Mouse (Mus musculus): Measurements from ENCODE around the gene Atp8b2. TPM values are rescaled to one million over a fixed set of nuclear protein-coding genes. Genes with fewer than 3 reads are reported as not detected.

Atp8b2 gene
- polyA plus RNA-seq, 1 experiment from 2014 or later: 6.2 TPM

- WGBS: 62% methylated on average over 5 of the region's 5 CpGs
- H3K9me3 ChIP-seq (ENCODE audit: control insufficient read depth, low read length): no peaks in the 10 kb centered on the region
- H3K36me3 ChIP-seq (ENCODE audit: control insufficient read depth, insufficient read depth, low read length): no peaks in the 10 kb centered on the region
- ATAC-seq: no peak
- H3K4me2 ChIP-seq (ENCODE audit: low read depth, low read length): no peak overlapping the region
- H3K27me3 ChIP-seq (replicated peaks; ENCODE audit: control insufficient read depth, insufficient read depth, low read length): no peaks in the 10 kb centered on the region
- H3K27ac ChIP-seq (ENCODE audit: low read length): peak overlapping the region; percentile 21; the same call in 1 of the 2 replicates
- no peak overlapping the region for H3K4me3 ChIP-seq (ENCODE audit: low read length)
- no peak overlapping the region for H3K9ac ChIP-seq (ENCODE audit: low read depth, low read length)
- H3K4me1 ChIP-seq (ENCODE audit: control insufficient read depth, insufficient read depth, low read length): no peaks in the 10 kb centered on the region
Measured at GRCm38 (mm10) chr3:89898870-89899510, 64.3 kb downstream of the Atp8b2 start.

DNA sequence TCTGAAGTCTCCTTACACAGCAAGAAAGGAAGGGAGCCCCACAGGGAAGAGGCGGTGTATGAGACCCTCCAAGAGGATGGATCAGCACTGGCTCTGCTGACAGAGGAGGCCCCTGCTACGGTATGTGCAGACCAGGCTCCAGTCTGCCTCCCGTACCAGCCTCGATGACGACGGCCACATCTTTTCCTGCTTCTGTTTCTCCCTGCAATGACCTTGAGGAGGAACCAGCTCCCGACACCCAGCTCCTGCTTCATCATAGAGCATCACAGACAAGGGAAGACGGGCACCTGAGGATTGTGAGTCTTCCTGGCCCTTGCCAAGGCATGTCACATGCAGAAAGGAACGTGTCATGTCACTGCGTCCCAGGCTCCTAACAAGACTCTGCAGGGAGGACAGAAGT is 65.3 kb downstream of the Atp8b2 start:
- no peak for ATAC-seq
- Histone ChIP-seq H3K36me3 (ENCODE audit: control insufficient read depth, insufficient read depth, low read length) (no peaks in the 10 kb centered on the region), H3K27ac (ENCODE audit: low read length) (no peak overlapping the region), H3K4me3 (ENCODE audit: low read length) (no peak overlapping the region), H3K9ac (ENCODE audit: low read depth, low read length) (no peak overlapping the region), H3K9me3 (ENCODE audit: control insufficient read depth, low read length) (no peaks in the 10 kb centered on the region), H3K4me1 (ENCODE audit: control insufficient read depth, insufficient read depth, low read length) (no peaks in the 10 kb centered on the region), H3K4me2 (ENCODE audit: low read depth, low read length) (no peak overlapping the region), H3K27me3 (replicated peaks; ENCODE audit: control insufficient read depth, insufficient read depth, low read length) (no peaks in the 10 kb centered on the region)
- 76% methylated on average over 10 of the region's 10 CpGs for WGBS

- Histone ChIP-seq H3K4me2 (ENCODE audit: low read depth, low read length) (no peak overlapping the region), H3K4me3 (ENCODE audit: low read length) (no peak overlapping the region), H3K27me3 (replicated peaks; ENCODE audit: control insufficient read depth, insufficient read depth, low read length) (no peaks in the 10 kb centered on the region), H3K36me3 (ENCODE audit: control insufficient read depth, insufficient read depth, low read length) (no peaks in the 10 kb centered on the region), H3K27ac (ENCODE audit: low read length) (no peak overlapping the region), H3K9me3 (ENCODE audit: control insufficient read depth, low read length) (no peaks in the 10 kb centered on the region), H3K4me1 (ENCODE audit: control insufficient read depth, insufficient read depth, low read length) (no peaks in the 10 kb centered on the region), H3K9ac (ENCODE audit: low read depth, low read length) (no peak overlapping the region)
- ATAC-seq: no peak
- 63% methylated on average over 8 of the region's 8 CpGs for WGBS
Measured at GRCm38 (mm10) chr3:89897204-89897796, 66.0 kb downstream of the Atp8b2 start.

- Histone ChIP-seq H3K27ac (ENCODE audit: low read length) (no peak overlapping the region), H3K4me2 (ENCODE audit: low read depth, low read length) (no peak overlapping the region), H3K4me1 (ENCODE audit: control insufficient read depth, insufficient read depth, low read length) (no peaks in the 10 kb centered on the region), H3K9ac (ENCODE audit: low read depth, low read length) (no peak overlapping the region), H3K27me3 (replicated peaks; ENCODE audit: control insufficient read depth, insufficient read depth, low read length) (no peaks in the 10 kb centered on the region), H3K9me3 (ENCODE audit: control insufficient read depth, low read length) (no peaks in the 10 kb centered on the region), H3K4me3 (ENCODE audit: low read length) (no peak overlapping the region), H3K36me3 (ENCODE audit: control insufficient read depth, insufficient read depth, low read length) (no peaks in the 10 kb centered on the region)
- 37% methylated on average over 5 of the region's 5 CpGs for WGBS
- ATAC-seq: no peak
Measured at GRCm38 (mm10) chr3:89896571-89896970, 66.7 kb downstream of the Atp8b2 start.

DNA sequence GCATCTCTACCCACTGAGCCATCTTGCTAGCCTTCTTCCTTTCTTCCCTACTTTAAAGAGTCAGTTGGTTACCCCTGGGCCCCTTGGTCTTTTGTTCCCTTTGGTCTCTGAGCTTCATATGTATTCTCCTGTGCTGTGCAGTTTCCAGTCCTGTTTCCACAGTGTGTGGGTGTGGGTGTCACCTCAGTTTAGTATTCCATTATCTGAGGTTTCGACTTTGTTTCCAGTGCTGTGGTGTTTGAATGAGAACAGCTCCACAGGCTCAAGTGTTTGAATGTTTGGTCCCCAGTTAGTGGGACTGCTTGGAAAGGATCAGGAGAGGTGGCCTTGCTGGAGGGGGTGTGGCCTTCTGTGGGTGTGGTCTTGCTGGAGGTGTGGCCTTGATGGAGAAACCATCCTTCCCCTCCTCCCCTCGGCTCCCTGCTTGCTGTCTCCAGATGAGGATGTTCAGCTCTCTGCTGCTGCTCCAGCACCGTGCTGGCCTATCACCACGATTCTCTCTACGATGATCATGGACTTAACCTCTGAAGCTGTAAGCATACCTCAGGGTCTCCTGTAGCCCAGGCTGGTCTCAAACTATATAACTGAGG is 70.7 kb downstream of the Atp8b2 start:
- WGBS: 85% methylated on average over 5 of the region's 5 CpGs
- Histone ChIP-seq H3K9me3 (ENCODE audit: control insufficient read depth, low read length) (no peaks in the 10 kb centered on the region), H3K4me3 (ENCODE audit: low read length) (no peak overlapping the region), H3K4me2 (ENCODE audit: low read depth, low read length) (no peak overlapping the region), H3K27ac (ENCODE audit: low read length) (no peak overlapping the region), H3K4me1 (ENCODE audit: control insufficient read depth, insufficient read depth, low read length) (no peaks in the 10 kb centered on the region), H3K36me3 (ENCODE audit: control insufficient read depth, insufficient read depth, low read length) (no peaks in the 10 kb centered on the region), H3K9ac (ENCODE audit: low read depth, low read length) (no peak overlapping the region), H3K27me3 (replicated peaks; ENCODE audit: control insufficient read depth, insufficient read depth, low read length) (no peaks in the 10 kb centered on the region)
- no peak for ATAC-seq

GRCm38 (mm10) chr3:89891696-89892095 is 71.6 kb downstream of the Atp8b2 start:
- ATAC-seq: no peak
- Histone ChIP-seq H3K36me3 (ENCODE audit: control insufficient read depth, insufficient read depth, low read length) (no peaks in the 10 kb centered on the region), H3K4me2 (ENCODE audit: low read depth, low read length) (no peak overlapping the region), H3K4me3 (ENCODE audit: low read length) (no peak overlapping the region), H3K4me1 (ENCODE audit: control insufficient read depth, insufficient read depth, low read length) (no peaks in the 10 kb centered on the region), H3K27me3 (replicated peaks; ENCODE audit: control insufficient read depth, insufficient read depth, low read length) (no peaks in the 10 kb centered on the region), H3K9ac (ENCODE audit: low read depth, low read length) (no peak overlapping the region), H3K9me3 (ENCODE audit: control insufficient read depth, low read length) (no peaks in the 10 kb centered on the region), H3K27ac (ENCODE audit: low read length) (no peak overlapping the region)

DNA sequence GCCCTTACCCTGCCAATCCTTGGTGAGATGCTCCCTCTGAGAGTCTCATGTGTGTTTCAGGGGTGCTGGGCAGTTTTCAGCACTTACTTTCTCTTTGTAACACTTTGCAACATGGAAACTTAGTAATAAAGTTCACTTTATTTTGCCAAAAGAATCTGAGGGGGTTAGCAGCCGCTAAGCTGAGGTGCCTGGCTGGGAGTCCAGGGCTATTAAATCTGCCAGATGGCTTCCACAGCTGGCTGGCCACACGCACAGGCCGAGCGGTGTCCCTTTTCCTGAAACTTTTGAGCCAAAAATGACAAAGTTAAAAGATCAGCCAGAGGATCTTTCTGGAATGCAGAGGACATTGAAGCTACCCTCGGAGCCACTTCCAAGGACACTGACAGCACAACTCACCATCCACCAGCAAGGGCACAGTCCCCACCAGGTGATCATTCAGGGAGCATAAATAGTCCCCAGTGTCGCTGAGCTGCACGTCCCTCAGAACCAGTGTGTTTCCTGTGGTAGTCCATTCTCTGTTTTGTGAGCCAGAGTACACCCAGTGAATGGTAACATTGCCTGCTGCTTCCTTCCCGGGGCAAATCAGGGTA is 73.4 kb downstream of the Atp8b2 start:
- no peak for ATAC-seq

More for the DNA sequence above, 73.4 kb downstream of the Atp8b2 start:
- no peaks in the 10 kb centered on the region for H3K27me3 ChIP-seq (replicated peaks; ENCODE audit: control insufficient read depth, insufficient read depth, low read length)
- H3K4me2 ChIP-seq (ENCODE audit: low read depth, low read length): no peak overlapping the region
- no peak overlapping the region for H3K27ac ChIP-seq (ENCODE audit: low read length)
- H3K9ac ChIP-seq (ENCODE audit: low read depth, low read length): no peak overlapping the region
- H3K36me3 ChIP-seq (ENCODE audit: control insufficient read depth, insufficient read depth, low read length): no peaks in the 10 kb centered on the region
- H3K4me3 ChIP-seq (ENCODE audit: low read length): no peak overlapping the region
- 71% methylated on average over 8 of the region's 8 CpGs for WGBS
- no peaks in the 10 kb centered on the region for H3K4me1 ChIP-seq (ENCODE audit: control insufficient read depth, insufficient read depth, low read length)
- no peaks in the 10 kb centered on the region for H3K9me3 ChIP-seq (ENCODE audit: control insufficient read depth, low read length)

Small RNA genes within 50 kb of the gene (microRNA-seq; reads per million reads assigned to microRNA genes)
- gene Mir7669: not detected

Other genes with a start within 250 kb of the Atp8b2 start
- gene Adar, start 248.5 kb downstream of the Atp8b2 start, polyA plus RNA-seq (2015; fragmentation: Nextera tagmentation; extraction: Ambion mirVana): 8.6 and 10.2 TPM in 2 replicates
- 1.5 and 1.7 TPM in 2 replicates for gene Chrnb2, start 198.9 kb downstream of the Atp8b2 start, polyA plus RNA-seq (2015; fragmentation: Nextera tagmentation; extraction: Ambion mirVana)
- 8.2 and 11.5 TPM in 2 replicates for gene Ube2q1, start 189.9 kb downstream of the Atp8b2 start, polyA plus RNA-seq (2015; fragmentation: Nextera tagmentation; extraction: Ambion mirVana)
- 2.3 and 2.6 TPM in 2 replicates for gene She, start 132.1 kb downstream of the Atp8b2 start, polyA plus RNA-seq (2015; fragmentation: Nextera tagmentation; extraction: Ambion mirVana)
- 3.0 and 3.4 TPM in 2 replicates for gene Il6ra, start 50.3 kb downstream of the Atp8b2 start, polyA plus RNA-seq (2015; fragmentation: Nextera tagmentation; extraction: Ambion mirVana)
- 124 and 135 TPM in 2 replicates for gene Hax1, start 35.3 kb upstream of the Atp8b2 start, polyA plus RNA-seq (2015; fragmentation: Nextera tagmentation; extraction: Ambion mirVana)
- gene 4933434E20Rik, start 88.1 kb upstream of the Atp8b2 start, polyA plus RNA-seq (2015; fragmentation: Nextera tagmentation; extraction: Ambion mirVana): 194 and 199 TPM in 2 replicates
- 122 and 146 TPM in 2 replicates for gene Ubap2l, start 89.1 kb upstream of the Atp8b2 start, polyA plus RNA-seq (2015; fragmentation: Nextera tagmentation; extraction: Ambion mirVana)
- gene Tpm3, start 109.1 kb upstream of the Atp8b2 start, polyA plus RNA-seq (2015; fragmentation: Nextera tagmentation; extraction: Ambion mirVana): 532 and 565 TPM in 2 replicates
- gene Nup210l, start 140.6 kb upstream of the Atp8b2 start, polyA plus RNA-seq (2015; fragmentation: Nextera tagmentation; extraction: Ambion mirVana): 0.16 and 0.17 TPM in 2 replicates